Mouse (Mus musculus) hindbrain, embryonic 14.5 days (tissue): ENCODE data around the gene Hlcs. TPM values are rescaled to one million over a fixed set of nuclear protein-coding genes. Genes with fewer than 3 reads are reported as not detected.

ENCODE experiments used
- ATAC-seq: fragments of 200-750 bp; cut with Nextera tagmentation; 2 replicates; pipeline ENCODE4 v1.8.0; 2017; ENCODE audit warnings: moderate number of reproducible peaks, mild to moderate bottlenecking, moderate TSS enrichment, moderate library complexity; ENCODE audit not compliant: low FRiP score
- DNase-seq: peaks from one replicate; pipeline ENCODE4 v3.0.0-alpha.2; 2015; ENCODE audit warnings: low spot score
- H3K27ac ChIP-seq: fragments of 300-500 bp; sonication (generic); 2 replicates; pipeline ENCODE4 v1.5.1; 2014; ENCODE audit warnings: mild to moderate bottlenecking, moderate library complexity
- H3K27me3 ChIP-seq: fragments of 300-500 bp; sonication (generic); 2 replicates; pipeline ENCODE4 v1.6.1; 2014; ENCODE audit warnings: mild to moderate bottlenecking, low read length, mixed read lengths; ENCODE audit not compliant: control insufficient read depth, insufficient read depth
- H3K36me3 ChIP-seq: fragments of 300-500 bp; sonication (generic); replicated peaks from 2 replicates; pipeline ENCODE4 v1.6.1; 2014; ENCODE audit not compliant: control insufficient read depth, insufficient read depth
- H3K4me1 ChIP-seq: fragments of 300-500 bp; sonication (generic); replicated peaks from 2 replicates; pipeline ENCODE4 v1.6.1; 2014; ENCODE audit warnings: antibody characterized with exemption, low read length, mixed read lengths; ENCODE audit not compliant: control insufficient read depth, insufficient read depth
- H3K4me2 ChIP-seq: fragments of 300-500 bp; sonication (generic); replicated peaks from 2 replicates; pipeline ENCODE4 v1.6.1; 2014; ENCODE audit warnings: mild to moderate bottlenecking, moderate library complexity
- H3K4me3 ChIP-seq: fragments of 300-500 bp; sonication (generic); replicated peaks from 2 replicates; pipeline ENCODE4 v1.5.1; 2014; ENCODE audit warnings: mild to moderate bottlenecking, low read length
- H3K9ac ChIP-seq: fragments of 300-500 bp; sonication (generic); 2 replicates; pipeline ENCODE4 v1.6.1; 2014
- H3K9me3 ChIP-seq: fragments of 300-500 bp; sonication (generic); 2 replicates; pipeline ENCODE4 v1.6.1; 2016; ENCODE audit warnings: low read length; ENCODE audit not compliant: control insufficient read depth
- WGBS: fragments of 180-500 bp; shearing (Covaris S2); extraction: QIAGEN DNeasy Blood & Tissue Kit; methylation state at CpG from one replicate; pipeline ENCODE4 v1.1.7; 2014; 5-methylcytosine and 5-hydroxymethylcytosine counted together
- polyA plus RNA-seq: library from polyadenylated mRNA; unstranded; fragments of >200 nt; fragmentation: Nextera tagmentation; extraction: Ambion mirVana; gene quantifications from 2 replicates; pipeline ENCODE4 v1.2.1, GENCODE M21; 2014

Hlcs gene
- polyA plus RNA-seq, 1 experiment from 2014 or later: 7.7 TPM

DNA sequence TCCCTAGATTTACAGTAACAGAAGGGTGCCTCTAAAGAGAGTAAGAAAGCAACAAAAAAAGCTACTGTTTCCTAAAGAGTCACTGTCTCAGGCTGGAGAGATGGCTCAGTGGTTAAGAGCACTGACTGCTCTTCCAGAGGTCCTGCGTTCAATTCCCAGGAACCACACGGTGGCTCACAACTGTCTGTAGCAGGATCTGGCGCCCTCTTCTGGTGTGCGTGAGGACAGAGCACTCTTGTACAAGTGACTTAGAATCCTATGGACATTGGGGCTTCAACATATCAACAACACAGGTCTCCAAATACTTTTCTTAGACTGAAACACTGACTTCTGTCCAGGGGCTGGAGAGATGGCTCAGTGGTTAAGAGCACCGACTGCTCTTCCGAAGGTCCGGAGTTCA lies 83.5 kb downstream of the Hlcs start:
- Histone ChIP-seq H3K4me3 (no peak overlapping the region), H3K27me3 (peaks cover 85% of the 10 kb centered on the region), H3K36me3 (no peaks in the 10 kb centered on the region)

DNA sequence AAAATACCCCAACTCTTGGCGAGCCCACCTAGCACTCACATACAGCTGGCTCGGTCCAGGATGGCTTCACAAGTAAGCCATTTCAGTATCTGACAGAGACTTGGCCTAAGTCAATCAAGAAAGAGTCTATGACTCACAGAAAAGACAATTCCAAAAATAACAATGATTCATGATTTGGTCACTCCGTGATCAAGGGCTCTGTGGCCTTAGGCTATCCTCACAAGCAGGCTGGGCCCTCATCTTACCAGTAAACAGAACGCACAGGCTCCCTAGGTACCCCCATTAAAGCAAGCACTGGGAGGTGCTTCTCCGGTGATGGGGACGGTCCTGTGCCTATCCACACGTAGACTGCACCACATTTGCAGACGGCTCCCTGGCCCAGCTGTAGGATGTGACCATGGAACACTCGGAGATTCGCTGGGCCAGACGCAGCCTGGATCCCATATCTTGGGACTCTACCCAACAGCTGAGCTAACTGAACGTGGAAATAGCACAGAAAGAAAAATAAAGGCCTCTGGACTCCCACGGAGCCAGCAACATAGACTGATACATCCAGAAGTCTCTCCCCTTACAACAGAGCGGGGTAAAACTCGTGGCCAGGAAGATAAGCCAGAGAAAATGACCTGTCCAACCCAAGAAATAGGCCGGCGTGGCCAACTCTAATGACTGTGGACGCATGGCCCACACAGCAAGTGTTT lies 84.4 kb downstream of the Hlcs start:
- Histone ChIP-seq H3K36me3 (no peaks in the 10 kb centered on the region), H3K4me3 (no peak overlapping the region), H3K9me3 (no peaks in the 10 kb centered on the region), H3K27me3 (peaks cover 86% of the 10 kb centered on the region), H3K27ac (no peak overlapping the region), H3K4me2 (no peak overlapping the region), H3K9ac (no peak overlapping the region), H3K4me1 (peaks cover 14% of the 10 kb centered on the region)
- ATAC-seq (no peak), DNase-seq (no peak)
- 86% methylated on average over 18 of the region's 18 CpGs for WGBS

More for the DNA sequence above, 83.5 kb downstream of the Hlcs start:
- H3K9me3 ChIP-seq: no peaks in the 10 kb centered on the region
- H3K4me1 ChIP-seq: peaks cover 16% of the 10 kb centered on the region
- ATAC-seq (no peak), DNase-seq (no peak)
- no peak overlapping the region for H3K9ac ChIP-seq
- no peak overlapping the region for H3K4me2 ChIP-seq
- WGBS: 97% methylated on average over 7 of the region's 7 CpGs
- no peak overlapping the region for H3K27ac ChIP-seq

DNA sequence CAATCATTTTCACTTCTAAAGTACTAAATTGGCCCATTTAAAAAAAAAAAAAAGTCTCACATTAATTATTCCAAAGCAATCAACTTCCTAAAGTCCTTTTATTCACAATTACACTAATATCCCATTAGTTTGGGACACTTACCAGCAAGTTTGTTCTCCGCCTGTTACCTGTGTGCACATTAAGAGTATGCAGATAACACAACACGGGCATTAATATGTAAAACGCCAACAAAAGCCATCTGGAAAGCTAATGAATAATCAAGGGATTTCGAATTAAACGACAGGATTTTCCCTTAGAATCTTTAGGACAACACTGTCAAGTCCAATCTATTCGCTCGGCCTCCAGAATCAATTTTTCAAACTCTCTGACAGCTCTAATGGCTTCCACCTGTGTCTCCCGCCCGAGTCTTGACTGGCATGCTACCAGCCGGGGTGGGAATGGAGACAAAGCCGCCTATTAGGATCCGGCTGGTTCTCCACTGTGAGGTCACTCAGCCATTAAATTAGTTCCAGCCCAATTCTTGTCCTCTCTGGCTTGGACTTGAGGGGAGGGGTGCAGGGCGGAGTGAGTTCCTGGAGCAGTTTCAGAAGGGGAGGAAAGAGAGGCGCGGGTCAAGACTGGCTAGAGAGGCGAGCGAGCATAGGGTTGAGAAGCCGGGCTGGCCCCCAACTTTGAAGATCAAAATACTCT lies 85.9 kb downstream of the Hlcs start:
- WGBS: 10% methylated on average over 18 of the region's 18 CpGs
- Histone ChIP-seq H3K4me1 (peaks cover 14% of the 10 kb centered on the region), H3K4me3 (no peak overlapping the region), H3K27me3 (peaks cover 87% of the 10 kb centered on the region), H3K9ac (no peak overlapping the region), H3K4me2 (no peak overlapping the region; the same call in 1 of the 2 replicates), H3K27ac (no peak overlapping the region), H3K36me3 (no peaks in the 10 kb centered on the region), H3K9me3 (no peaks in the 10 kb centered on the region)
- DNase-seq: peak; percentile 78
- peak; percentile 79; the same call in 1 of the 2 replicates for ATAC-seq

DNA sequence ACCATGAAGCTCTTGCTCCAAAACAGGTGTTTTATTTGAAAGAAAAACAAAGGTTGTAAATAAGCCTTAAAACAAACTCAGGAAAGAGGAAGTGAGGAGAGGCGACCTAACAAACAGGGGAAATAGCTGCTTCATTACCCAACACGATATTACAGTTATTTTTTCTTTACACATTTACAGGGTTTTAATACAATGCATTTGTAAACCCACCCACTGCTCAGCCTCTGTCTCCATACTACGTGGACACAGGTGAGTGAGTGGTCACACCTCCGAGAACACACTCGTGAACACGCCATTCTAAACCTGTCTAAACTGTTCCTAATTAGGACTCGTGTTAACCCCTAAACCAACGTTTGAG lies 90.0 kb downstream of the Hlcs start:
- Histone ChIP-seq H3K27ac (no peak overlapping the region), H3K27me3 (peaks cover 81% of the 10 kb centered on the region), H3K9me3 (no peaks in the 10 kb centered on the region), H3K9ac (no peak overlapping the region), H3K4me1 (peaks cover 14% of the 10 kb centered on the region), H3K4me2 (no peak overlapping the region), H3K36me3 (no peaks in the 10 kb centered on the region), H3K4me3 (no peak overlapping the region)
- no peak for DNase-seq
- 91% methylated on average over 8 of the region's 8 CpGs for WGBS
- ATAC-seq: no peak

DNA sequence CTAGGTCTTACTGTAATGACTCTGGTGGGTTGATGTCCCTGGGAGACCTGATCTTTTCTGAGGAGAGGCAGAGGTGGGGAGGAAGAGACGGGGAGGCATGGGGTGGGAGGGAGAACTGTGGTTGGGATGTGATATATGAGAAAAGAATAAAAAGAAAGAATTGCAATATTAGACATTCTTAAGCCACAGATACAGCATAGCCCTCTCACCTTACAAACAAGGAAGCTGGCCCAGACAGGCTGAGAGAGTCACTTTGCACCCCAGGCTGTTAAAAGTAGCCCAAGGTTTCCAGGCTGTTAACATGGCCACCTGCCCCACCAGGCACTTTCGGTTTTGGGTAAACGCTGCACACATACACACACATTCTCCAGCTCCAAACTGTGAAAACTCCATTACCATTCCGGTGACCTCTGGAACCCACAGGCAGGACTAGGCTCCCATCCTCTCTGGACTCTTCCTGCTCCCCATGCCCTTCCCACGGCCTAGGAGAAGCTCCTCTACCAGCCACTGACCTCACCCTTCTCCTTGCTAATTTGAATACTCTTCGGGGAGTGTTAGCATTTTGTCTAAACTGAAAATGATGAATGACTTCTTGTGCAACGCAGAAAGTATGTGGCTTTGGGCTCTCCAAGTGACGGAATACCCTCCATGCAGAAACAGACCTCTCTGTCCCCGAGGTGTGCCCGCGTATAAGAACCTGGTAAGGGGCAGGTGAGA lies 90.6 kb downstream of the Hlcs start:
- Histone ChIP-seq H3K9me3 (no peaks in the 10 kb centered on the region), H3K4me2 (no peak overlapping the region), H3K27ac (no peak overlapping the region), H3K36me3 (no peaks in the 10 kb centered on the region), H3K27me3 (peaks cover 80% of the 10 kb centered on the region), H3K4me1 (peaks cover 14% of the 10 kb centered on the region), H3K4me3 (no peak overlapping the region), H3K9ac (no peak overlapping the region)
- DNase-seq (no peak), ATAC-seq (no peak)
- 79% methylated on average over 11 of the region's 11 CpGs for WGBS

DNA sequence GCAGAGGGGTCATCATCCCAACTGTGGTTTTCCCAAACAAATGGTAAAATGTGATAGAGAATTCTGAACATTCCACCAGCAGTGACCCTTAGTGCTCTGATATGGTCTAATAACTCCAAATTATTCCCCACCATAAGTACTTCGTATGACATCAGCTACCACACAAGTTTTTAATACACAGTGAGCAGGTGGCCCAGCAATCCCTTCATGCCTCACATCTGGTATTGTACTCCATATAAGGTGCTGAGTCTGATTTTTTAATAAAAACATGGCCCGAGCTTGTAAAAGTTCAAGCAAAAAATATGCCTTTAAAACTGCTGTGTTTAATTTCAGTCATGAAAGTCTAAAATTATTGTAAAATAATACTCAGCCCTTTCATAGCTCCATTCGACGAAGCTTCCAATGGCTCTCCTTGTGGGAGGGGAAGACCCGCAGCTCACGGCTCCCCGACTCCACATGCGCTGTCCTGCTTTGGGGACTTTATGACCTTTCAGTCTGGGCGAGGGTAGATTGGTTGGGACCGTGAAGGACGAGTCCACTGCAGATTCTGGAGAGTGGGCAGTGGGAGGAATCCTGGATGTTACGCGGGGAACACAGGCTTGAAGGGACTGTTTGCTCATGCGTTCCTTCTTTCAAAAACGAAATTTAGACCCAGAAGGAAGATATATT lies 102.5 kb downstream of the Hlcs start:
- no peaks in the 10 kb centered on the region for H3K27me3 ChIP-seq
- H3K4me2 ChIP-seq: no peak overlapping the region
- H3K36me3 ChIP-seq: no peaks in the 10 kb centered on the region
- H3K9ac ChIP-seq: no peak overlapping the region
- no peak for ATAC-seq
- no peaks in the 10 kb centered on the region for H3K9me3 ChIP-seq
- no peak for DNase-seq
- no peak overlapping the region for H3K4me3 ChIP-seq
- H3K4me1 ChIP-seq: no peaks in the 10 kb centered on the region
- no peak overlapping the region for H3K27ac ChIP-seq
- 85% methylated on average over 15 of the region's 15 CpGs for WGBS

DNA sequence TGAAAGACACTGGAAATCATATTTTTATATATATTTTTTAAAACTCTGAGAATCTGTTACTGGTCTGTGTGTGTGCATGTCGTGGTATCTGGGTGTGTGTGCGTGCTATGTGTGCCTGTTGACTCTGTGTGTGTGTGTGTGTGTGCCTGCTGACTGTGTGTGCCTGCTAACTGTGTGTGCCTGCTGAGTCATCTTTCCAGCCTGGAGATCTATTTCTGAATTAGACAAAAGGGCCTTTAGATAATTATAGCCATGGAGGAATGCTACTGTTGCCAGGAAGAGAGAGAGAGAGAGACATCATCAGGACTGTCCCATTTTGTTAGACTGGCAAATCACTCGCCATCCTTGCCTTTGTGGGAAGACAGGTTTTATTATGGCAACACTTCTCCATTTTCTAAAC lies 103.7 kb downstream of the Hlcs start:
- 65% methylated on average over 3 of the region's 3 CpGs for WGBS
- no peak overlapping the region for H3K4me2 ChIP-seq
- no peaks in the 10 kb centered on the region for H3K27me3 ChIP-seq
- no peaks in the 10 kb centered on the region for H3K4me1 ChIP-seq
- H3K4me3 ChIP-seq: no peak overlapping the region
- DNase-seq (no peak), ATAC-seq (no peak)
- H3K36me3 ChIP-seq: no peaks in the 10 kb centered on the region
- H3K9me3 ChIP-seq: no peaks in the 10 kb centered on the region
- no peak overlapping the region for H3K27ac ChIP-seq
- H3K9ac ChIP-seq: no peak overlapping the region

DNA sequence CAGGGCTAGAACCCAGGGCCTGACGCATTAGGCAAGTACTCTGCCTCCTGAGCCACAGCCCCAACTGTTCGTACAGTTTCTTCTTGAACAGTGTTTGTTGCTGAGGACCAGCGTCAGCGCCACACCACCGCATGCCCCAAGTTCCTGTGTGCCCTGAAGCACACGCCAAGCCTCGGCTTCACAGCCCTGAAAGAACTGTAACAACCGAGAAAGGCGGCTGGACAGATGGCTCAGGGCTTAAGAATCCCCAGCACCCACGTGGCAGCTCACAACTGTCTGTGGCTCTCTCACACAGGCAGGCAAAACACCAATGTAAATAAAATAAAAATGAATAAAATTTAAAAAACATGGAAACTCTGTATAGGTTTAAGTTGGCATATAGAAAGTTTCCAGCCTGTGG lies 104.5 kb downstream of the Hlcs start:
- DNase-seq: no peak
- H3K36me3 ChIP-seq: no peaks in the 10 kb centered on the region
- no peak overlapping the region for H3K4me2 ChIP-seq
- ATAC-seq: no peak
- no peak overlapping the region for H3K27ac ChIP-seq
- no peak overlapping the region for H3K9ac ChIP-seq
- no peaks in the 10 kb centered on the region for H3K27me3 ChIP-seq
- H3K4me1 ChIP-seq: no peaks in the 10 kb centered on the region
- WGBS: 82% methylated on average over 10 of the region's 10 CpGs
- H3K4me3 ChIP-seq: no peak overlapping the region
- H3K9me3 ChIP-seq: no peaks in the 10 kb centered on the region

DNA sequence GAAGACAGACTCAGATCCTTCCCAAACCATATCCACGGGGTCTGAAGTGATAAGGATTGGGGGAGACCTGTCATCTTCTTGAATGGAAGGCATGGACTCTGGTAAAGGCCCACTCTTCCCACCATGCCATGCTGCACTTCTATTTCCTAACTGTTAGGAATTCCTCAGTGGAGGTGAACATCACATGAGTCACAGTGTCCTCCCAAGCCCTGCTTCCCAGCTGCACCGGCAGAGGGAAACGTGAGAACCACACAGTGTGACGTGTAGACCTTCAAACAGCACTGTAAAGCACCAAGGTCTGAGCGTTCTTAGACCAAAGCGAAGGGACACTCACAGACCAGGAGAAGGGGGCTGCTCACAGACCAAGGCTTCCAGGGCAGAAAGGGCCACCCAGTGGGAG lies 105.2 kb downstream of the Hlcs start:
- Histone ChIP-seq H3K27me3 (no peaks in the 10 kb centered on the region), H3K4me3 (no peak overlapping the region), H3K9ac (no peak overlapping the region), H3K27ac (no peak overlapping the region), H3K36me3 (no peaks in the 10 kb centered on the region), H3K9me3 (no peaks in the 10 kb centered on the region), H3K4me2 (no peak overlapping the region), H3K4me1 (no peaks in the 10 kb centered on the region)
- WGBS: 91% methylated on average over 6 of the region's 6 CpGs
- DNase-seq (no peak), ATAC-seq (no peak)
